Mouse (Mus musculus) limb, embryonic 10.5 days (tissue): Measurements from ENCODE around the gene Guk1. TPM values are rescaled to one million over a fixed set of nuclear protein-coding genes. Genes with fewer than 3 reads are reported as not detected.

Experiments used
- DNase-seq: peaks from one replicate; pipeline ENCODE4 v3.0.0-alpha.2; 2017; ENCODE audit warnings: low spot score
- H3K27ac ChIP-seq: fragments of 300-500 bp; sonication (generic); 2 replicates; pipeline ENCODE4 v1.5.1; 2016; ENCODE audit warnings: mild to moderate bottlenecking
- H3K27me3 ChIP-seq: fragments of 300-500 bp; sonication (generic); 2 replicates; pipeline ENCODE4 v1.6.1; 2016; ENCODE audit warnings: low read depth, mild to moderate bottlenecking; ENCODE audit not compliant: poor library complexity, severe bottlenecking
- H3K36me3 ChIP-seq: fragments of 300-500 bp; sonication (generic); 2 replicates; pipeline ENCODE4 v1.6.1; 2016; ENCODE audit warnings: mild to moderate bottlenecking, moderate library complexity
- H3K4me1 ChIP-seq: fragments of 300-500 bp; sonication (generic); 2 replicates; pipeline ENCODE4 v1.6.1; 2016
- H3K4me3 ChIP-seq: fragments of 300-500 bp; sonication (generic); 2 replicates; pipeline ENCODE4 v1.5.1; 2016; ENCODE audit warnings: mild to moderate bottlenecking, moderate library complexity
- H3K9me3 ChIP-seq: fragments of 300-500 bp; sonication (generic); replicated peaks from 2 replicates; pipeline ENCODE4 v1.6.1; 2016; ENCODE audit warnings: mild to moderate bottlenecking
- WGBS: fragments of 180-500 bp; shearing (Covaris S2); methylation state at CpG from one replicate; pipeline ENCODE4 v1.1.7; 2016; 5-methylcytosine and 5-hydroxymethylcytosine counted together
- polyA plus RNA-seq: library from polyadenylated mRNA; unstranded; fragments of >200 nt; fragmentation: Nextera tagmentation; extraction: Ambion mirVana; gene quantifications from 2 replicates; pipeline ENCODE4 v1.2.1, GENCODE M21; 2016

Gene Guk1
- polyA plus RNA-seq, 1 experiment from 2014 or later, result 145 TPM

DNA sequence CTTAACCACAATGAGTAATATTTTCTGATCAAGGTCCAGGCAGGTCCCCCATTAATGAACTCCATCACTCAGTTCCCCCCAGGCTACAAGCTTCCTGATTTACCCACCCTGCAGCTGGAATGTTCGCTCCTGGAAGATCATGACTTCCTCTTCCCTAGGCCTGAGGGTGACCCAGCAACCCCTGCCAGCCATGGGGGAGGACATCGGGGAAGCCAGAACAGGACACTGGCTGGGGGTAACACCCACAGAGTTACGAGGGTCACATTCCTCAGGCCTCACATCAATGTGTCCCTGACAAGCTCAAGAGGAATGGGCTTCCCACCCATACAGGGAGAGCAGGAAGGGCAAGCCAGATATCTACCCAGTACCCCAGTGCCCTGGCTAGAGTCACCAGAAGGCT, 22.2 kb downstream of the Guk1 start:
- H3K27ac ChIP-seq, result no peak overlapping the region
- WGBS, result 56% methylated on average over 3 of the region's 3 CpGs
- DNase-seq, result no peak

DNA sequence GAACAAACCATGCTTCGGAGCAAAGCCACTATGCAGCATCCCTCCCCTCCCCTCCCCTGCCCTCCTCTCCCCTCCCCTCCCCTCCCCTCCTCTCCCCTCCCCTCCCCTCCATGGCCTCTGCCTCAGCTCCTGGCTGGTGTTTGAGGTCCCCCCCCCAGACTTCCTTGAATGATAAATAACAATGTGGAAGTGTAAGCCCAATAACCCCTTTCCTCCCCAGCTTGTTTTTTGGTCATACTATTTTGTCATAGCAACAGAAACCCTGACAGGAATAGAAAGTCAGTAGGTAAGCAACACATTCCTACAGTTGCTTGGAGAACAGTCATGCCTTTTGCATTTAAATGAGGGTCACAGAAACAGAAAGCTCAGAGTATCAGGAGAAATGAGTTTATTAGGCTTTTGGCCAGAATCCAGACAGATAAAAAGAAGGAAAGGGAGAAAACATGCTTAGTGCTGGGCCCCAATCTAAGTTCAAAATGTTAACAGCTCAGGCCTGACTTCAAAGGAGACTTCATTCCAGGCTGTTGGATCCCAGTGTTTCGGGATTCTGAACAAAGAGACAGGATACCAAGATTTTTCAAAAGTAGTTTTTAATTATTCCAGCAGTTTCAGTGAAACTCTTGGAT, 26.3 kb downstream of the Guk1 start:
- Histone ChIP-seq H3K27me3 (no peaks in the 10 kb centered on the region), H3K4me1 (peaks cover 22% of the 10 kb centered on the region), H3K9me3 (no peaks in the 10 kb centered on the region), H3K36me3 (no peaks in the 10 kb centered on the region), H3K27ac (no peak overlapping the region), H3K4me3 (no peak overlapping the region)
- DNase-seq, result no peak
- 69% methylated on average over 2 of the region's 2 CpGs for WGBS

More for the DNA sequence above, 22.2 kb downstream of the Guk1 start:
- Histone ChIP-seq H3K4me3 (no peak overlapping the region), H3K27me3 (peaks cover 26% of the 10 kb centered on the region), H3K4me1 (peaks cover 6% of the 10 kb centered on the region), H3K36me3 (no peaks in the 10 kb centered on the region), H3K9me3 (no peaks in the 10 kb centered on the region)

DNA sequence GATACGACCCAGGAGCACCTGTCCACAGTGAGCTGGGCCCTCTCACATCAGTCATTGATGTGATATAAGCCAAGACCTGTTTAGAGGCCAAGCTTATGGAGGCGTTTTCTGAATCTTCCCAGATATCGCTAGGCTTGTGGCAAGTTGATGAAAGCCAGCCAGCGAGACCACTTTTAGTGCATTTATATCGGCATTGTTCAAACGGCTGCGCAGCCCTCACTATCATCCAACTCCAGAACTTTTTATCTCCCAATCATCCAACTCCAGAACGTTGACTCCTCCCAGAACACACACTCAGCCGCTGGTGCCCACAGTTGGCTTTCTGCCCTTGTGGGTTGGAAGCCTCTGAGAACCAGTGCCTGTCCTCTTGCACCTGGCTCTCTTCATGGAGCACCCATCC, 27.6 kb downstream of the Guk1 start:
- WGBS, result 82% methylated on average over 9 of the region's 9 CpGs
- Histone ChIP-seq H3K4me3 (peak overlapping the region; percentile 69), H3K27ac (peak overlapping the region; percentile 94), H3K9me3 (no peaks in the 10 kb centered on the region), H3K4me1 (peaks cover 16% of the 10 kb centered on the region; the same call in 1 of the 2 replicates), H3K36me3 (no peaks in the 10 kb centered on the region), H3K27me3 (no peaks in the 10 kb centered on the region)
- DNase-seq, result no peak

DNA sequence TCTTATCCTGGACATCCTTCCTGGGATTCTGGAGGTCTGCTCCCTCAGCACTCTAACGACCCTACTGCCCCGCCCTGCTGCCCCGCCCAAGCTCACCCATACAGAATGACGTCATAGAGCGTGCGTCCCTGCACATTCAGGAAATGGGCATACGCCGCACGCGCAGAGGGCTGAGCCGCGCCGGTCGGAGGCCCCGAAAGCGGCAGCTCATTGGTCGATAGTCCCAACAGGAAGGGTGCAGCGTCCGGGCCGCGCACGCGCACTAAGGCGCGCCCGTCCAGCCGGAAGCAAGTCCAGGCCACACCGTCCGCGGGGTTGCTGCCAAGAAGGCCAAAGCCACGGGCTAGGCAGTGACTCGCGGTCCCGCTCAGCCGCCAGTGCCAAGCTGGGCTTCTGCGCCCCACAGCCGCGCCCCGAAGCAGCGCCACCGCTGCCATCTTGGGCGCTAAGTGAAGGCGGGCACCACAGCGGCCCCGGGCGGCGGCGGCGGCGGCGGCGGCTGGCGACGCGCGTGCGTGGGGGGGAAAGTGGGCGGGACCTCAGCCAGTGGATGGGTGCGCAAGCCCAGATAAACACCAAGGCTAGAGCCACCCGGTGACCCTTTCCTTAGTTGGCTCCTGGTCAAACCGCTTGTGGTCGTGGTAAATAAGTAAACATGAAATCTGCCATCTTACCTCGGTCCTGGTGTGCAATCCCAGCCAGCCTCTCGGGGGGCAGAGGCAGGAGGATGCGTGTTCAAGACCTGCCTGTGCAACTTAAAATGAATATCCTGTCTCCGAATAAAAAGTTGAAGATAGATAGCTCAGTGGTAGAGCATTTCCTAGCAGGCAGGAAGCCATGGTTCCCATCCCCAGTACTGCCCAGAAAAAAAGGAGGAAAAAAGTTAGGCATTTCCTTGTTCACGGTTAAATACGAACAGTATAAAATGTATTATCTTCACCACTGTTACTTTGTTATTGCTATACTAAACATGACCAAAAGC, 28.5 kb downstream of the Guk1 start, which contains the start of gene Iba57:
Iba57 (minus strand) TSS at position 485 of the 982 bp plus-strand sequence.
- peak; percentile 97 for DNase-seq
- WGBS, result 3% methylated on average over 60 of the region's 68 CpGs
- no peaks in the 10 kb centered on the region for H3K27me3 ChIP-seq
- peaks cover 16% of the 10 kb centered on the region; the same call in 1 of the 2 replicates for H3K4me1 ChIP-seq
- H3K36me3 ChIP-seq, result no peaks in the 10 kb centered on the region
- no peaks in the 10 kb centered on the region for H3K9me3 ChIP-seq
- peak within 1 kb of the TSS; percentile 69 for H3K4me3 ChIP-seq
- H3K27ac ChIP-seq, result peak within 1 kb of the TSS; percentile 94

DNA sequence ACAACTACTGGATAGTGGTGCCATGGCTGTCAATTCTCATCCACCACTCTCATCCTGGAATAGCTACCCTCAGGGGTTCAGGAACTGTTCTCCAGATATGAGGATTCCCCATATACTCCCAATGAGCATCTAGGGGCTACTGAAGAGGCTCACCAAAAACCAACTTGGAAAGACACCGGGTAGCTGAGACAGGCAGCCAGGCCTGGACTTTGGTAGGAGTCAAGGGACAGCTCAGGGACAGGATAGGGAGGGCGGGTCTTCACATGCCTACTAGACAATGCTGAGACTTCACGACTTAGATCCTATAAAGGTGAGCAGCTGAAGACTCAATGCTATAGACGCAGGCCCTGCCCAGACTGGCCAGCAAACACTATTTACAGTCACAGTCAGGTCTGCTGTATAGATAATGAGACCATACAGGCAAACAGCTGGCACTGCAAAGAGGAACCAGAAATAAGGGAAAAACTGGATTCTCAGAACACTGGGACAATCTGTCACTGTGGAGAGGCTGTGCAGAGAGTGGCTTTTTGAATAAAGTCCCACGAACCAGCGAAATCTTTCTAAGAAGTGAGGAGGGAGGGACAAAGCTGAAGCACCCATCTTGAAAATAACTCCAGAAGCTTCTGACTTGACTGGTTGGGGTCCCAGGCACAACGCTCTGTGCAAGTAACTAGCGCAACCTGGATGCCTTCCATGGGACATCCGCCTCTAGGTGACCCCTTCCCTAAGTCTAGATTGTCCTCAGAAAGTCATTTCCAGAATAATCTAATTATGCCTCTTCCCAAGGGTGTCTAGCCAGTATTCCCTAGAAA, 29.4 kb downstream of the Guk1 start:
- H3K27ac ChIP-seq, result peak overlapping the region; percentile 94
- peak overlapping the region; percentile 69 for H3K4me3 ChIP-seq
- H3K4me1 ChIP-seq, result peaks cover 16% of the 10 kb centered on the region; the same call in 1 of the 2 replicates
- H3K36me3 ChIP-seq, result peaks cover 9% of the 10 kb centered on the region
- 61% methylated on average over 9 of the region's 9 CpGs for WGBS
- no peaks in the 10 kb centered on the region for H3K9me3 ChIP-seq
- no peaks in the 10 kb centered on the region for H3K27me3 ChIP-seq
- no peak for DNase-seq

DNA sequence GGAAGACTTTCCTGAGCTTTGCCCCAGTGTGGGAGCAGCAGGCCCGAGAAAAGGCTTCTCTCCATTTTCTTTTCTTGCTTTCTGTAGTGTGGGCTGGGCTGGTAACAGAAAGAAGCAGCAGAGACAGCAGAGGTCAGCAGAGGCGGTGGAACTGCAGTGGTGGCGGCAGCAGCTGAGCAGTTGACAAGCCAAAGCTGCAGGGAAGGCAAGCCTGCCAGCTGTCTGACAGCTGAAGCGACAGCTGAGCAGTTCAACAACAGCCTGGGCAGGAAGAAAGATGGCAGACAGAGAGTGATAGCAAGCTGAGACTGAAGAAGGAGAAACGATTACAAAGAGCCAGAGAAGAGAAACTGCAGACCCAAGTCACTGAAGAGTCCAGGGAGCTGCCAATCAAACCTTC, 30.6 kb downstream of the Guk1 start:
- Histone ChIP-seq H3K36me3 (peaks cover 12% of the 10 kb centered on the region), H3K4me1 (peaks cover 16% of the 10 kb centered on the region; the same call in 1 of the 2 replicates), H3K4me3 (no peak overlapping the region), H3K27me3 (no peaks in the 10 kb centered on the region), H3K9me3 (no peaks in the 10 kb centered on the region), H3K27ac (no peak overlapping the region)
- no peak for DNase-seq
- WGBS, result 84% methylated on average over 5 of the region's 5 CpGs

DNA sequence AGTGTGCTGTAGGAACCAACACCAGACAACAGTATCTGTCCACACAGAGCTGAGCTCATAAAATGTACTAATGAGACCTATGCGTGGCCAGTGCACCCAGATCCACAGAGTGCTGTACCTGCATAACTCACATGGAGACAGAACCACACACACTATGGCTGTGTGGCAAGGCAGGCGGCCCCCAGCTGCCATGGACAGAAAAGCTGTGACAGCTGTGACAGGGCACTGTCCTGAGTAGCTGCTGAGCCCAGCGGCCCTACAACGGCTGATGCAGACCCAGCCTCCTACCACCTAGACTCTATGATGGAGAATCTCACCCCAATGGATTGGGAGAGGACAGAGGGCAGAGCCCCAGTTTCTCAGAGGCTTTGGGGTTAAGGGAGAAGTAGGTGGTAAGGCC, 32.5 kb downstream of the Guk1 start:
- peaks cover 16% of the 10 kb centered on the region; the same call in 1 of the 2 replicates for H3K4me1 ChIP-seq
- WGBS, result 78% methylated on average over 4 of the region's 4 CpGs
- H3K4me3 ChIP-seq, result no peak overlapping the region
- no peak overlapping the region for H3K27ac ChIP-seq
- no peak for DNase-seq
- no peaks in the 10 kb centered on the region for H3K9me3 ChIP-seq
- H3K27me3 ChIP-seq, result no peaks in the 10 kb centered on the region
- H3K36me3 ChIP-seq, result peaks cover 17% of the 10 kb centered on the region

DNA sequence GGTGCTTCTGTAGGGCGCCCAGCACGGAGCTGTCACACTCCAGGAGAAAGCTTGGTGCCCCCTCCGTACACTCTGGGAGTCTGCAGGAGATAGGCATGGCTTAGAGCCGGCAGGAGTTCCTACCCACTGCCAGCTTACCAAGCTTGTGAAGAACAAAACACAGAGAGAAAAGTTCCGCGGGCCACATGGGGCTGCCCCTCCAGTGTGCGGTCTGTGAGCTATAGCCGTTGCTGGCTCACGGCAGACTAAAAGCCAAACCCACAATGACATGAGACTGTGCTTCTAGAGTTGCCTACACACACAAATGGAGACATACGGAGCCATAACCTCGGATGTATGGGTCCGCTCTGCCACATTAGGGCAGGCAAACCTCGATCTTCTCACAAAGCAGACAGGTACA, 32.9 kb downstream of the Guk1 start:
- Histone ChIP-seq H3K9me3 (no peaks in the 10 kb centered on the region), H3K27ac (no peak overlapping the region), H3K4me3 (no peak overlapping the region), H3K36me3 (peaks cover 17% of the 10 kb centered on the region), H3K4me1 (peaks cover 13% of the 10 kb centered on the region; the same call in 1 of the 2 replicates), H3K27me3 (no peaks in the 10 kb centered on the region)
- DNase-seq, result no peak
- WGBS, result 91% methylated on average over 13 of the region's 13 CpGs

DNA sequence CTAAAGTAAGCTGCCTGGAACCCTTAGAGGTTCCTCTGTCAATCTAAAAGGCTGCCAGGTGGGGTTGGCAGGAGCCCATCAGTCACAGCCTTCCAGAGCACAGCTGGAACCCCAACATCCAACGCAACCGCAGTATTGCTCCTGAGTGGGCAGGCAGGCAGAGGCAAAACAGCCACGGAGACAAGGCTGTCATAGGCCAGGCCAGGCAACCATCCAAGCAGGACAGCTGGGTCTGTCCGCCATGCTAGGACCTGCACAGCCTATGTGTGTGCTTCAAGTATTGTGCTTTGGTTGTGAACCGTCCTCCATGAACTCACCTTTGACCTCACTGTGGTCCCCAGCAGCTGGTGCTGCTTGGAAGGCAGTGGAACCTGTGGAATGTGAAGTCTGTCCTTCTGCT, 36.1 kb downstream of the Guk1 start:
- no peak for DNase-seq
- H3K27me3 ChIP-seq, result no peaks in the 10 kb centered on the region

DNA sequence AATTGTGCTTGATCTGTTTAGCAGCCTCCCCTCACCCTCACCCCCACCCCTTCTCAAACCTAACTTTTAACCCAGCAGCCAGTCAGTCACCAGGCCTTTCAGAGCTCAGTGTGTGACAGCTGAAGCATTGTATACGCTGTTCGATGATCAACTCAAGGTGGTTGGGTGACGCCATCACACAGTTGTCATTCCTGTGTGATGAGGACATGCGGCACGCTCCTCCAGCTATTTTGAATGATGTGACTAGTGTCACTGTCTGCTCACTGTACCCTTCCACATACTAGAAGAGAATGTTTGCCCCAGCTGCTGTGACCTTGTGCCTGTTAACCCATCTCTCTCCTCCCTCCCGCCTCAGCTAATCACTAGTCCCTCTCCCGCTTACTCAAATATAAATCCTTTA, 37.8 kb downstream of the Guk1 start:
- Histone ChIP-seq H3K4me3 (no peak overlapping the region), H3K27ac (no peak overlapping the region), H3K36me3 (peaks cover 17% of the 10 kb centered on the region), H3K27me3 (no peaks in the 10 kb centered on the region), H3K4me1 (no peaks in the 10 kb centered on the region), H3K9me3 (no peaks in the 10 kb centered on the region)
- WGBS, result 92% methylated on average over 7 of the region's 7 CpGs
- DNase-seq, result no peak

More for the DNA sequence above, 36.1 kb downstream of the Guk1 start:
- no peaks in the 10 kb centered on the region for H3K9me3 ChIP-seq
- no peak overlapping the region for H3K27ac ChIP-seq
- H3K4me3 ChIP-seq, result no peak overlapping the region
- H3K36me3 ChIP-seq, result peaks cover 17% of the 10 kb centered on the region
- 93% methylated on average over 5 of the region's 5 CpGs for WGBS
- no peaks in the 10 kb centered on the region for H3K4me1 ChIP-seq

DNA sequence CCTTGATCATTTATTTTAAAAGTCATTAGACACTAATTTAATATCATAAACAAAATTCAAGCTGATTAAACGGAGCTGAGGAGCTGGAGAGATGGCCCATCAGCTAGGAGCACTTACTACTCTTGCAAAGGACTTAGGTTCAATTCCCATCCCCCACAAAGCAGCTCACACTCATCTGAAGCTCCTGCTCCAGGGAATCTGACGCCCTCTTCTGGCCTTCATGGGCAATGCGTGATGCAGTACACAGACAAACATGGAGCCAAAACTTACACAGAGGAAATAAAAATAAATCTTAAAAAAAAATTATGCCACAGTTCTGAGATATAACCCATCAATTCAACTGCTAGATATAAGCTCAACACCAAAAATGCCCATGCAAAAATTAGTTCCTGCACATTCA, 40.3 kb downstream of the Guk1 start:
- peaks cover 5% of the 10 kb centered on the region; the same call in 1 of the 2 replicates for H3K36me3 ChIP-seq

DNA sequence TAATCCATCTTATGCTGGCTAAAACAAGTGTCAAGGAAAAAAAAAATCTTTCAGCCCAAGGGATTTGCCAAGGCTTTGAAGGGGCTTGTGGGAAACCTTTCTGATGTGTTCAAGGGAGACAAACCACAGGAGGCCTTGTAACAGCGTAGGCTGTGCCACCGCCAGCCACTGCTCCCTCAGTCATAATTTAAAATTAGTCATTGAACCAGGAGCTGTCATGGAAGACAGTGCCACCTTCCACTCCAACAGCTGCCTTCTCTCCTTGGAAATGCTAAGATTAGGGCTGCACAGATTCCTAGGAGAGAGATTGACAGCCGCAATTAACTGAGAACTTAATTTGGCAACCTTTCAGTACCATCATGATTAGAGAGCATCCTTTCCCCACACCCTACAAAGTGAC, 42.7 kb downstream of the Guk1 start:
- 77% methylated on average over 3 of the region's 3 CpGs for WGBS
- H3K9me3 ChIP-seq, result no peaks in the 10 kb centered on the region
- DNase-seq, result no peak
- H3K4me1 ChIP-seq, result no peaks in the 10 kb centered on the region
- H3K4me3 ChIP-seq, result no peak overlapping the region
- no peak overlapping the region for H3K27ac ChIP-seq
- no peaks in the 10 kb centered on the region for H3K27me3 ChIP-seq
- H3K36me3 ChIP-seq, result no peaks in the 10 kb centered on the region

More for the DNA sequence above, 40.3 kb downstream of the Guk1 start:
- Histone ChIP-seq H3K9me3 (no peaks in the 10 kb centered on the region), H3K4me1 (no peaks in the 10 kb centered on the region), H3K4me3 (no peak overlapping the region), H3K27ac (no peak overlapping the region), H3K27me3 (no peaks in the 10 kb centered on the region)
- no peak for DNase-seq
- WGBS, result 26% methylated on average over 3 of the region's 3 CpGs
